Mouse (Mus musculus) MEL (cell line): ENCODE results near the gene Zfp275.

Source experiments
- CHD2 ChIP-seq: IDR thresholded peaks from 2 replicates; pipeline ENCODE4 v1.6.1; 2011; ENCODE audit warnings: low read length, improper control_type of control experiment
- CTCF ChIP-seq, 3 experiments: IDR thresholded peaks in 2 of 3; conservative IDR thresholded peaks in 1 of 3; 2 replicates each; pipeline ENCODE4 v1.5.1; 2011 to 2012; ENCODE audit warnings: low read length in 3 of 3, low read depth in 2 of 3, mild to moderate bottlenecking in 2 of 3, improper control_type of control experiment in 1 of 3, inconsistent platforms in 1 of 3, mixed read lengths in 1 of 3, moderate library complexity in 1 of 3; ENCODE audit not compliant: control insufficient read depth in 1 of 3, insufficient read depth in 1 of 3, poor library complexity in 1 of 3, severe bottlenecking in 1 of 3
- ELF1 ChIP-seq: IDR thresholded peaks from 2 replicates; pipeline ENCODE4 v1.6.1; 2014; ENCODE audit warnings: low read depth, mild to moderate bottlenecking, inconsistent platforms, low read length, improper control_type of control experiment, moderate library complexity
- HCFC1 ChIP-seq: IDR thresholded peaks from 2 replicates; pipeline ENCODE4 v1.6.1; 2012; ENCODE audit warnings: low read depth, mild to moderate bottlenecking, inconsistent platforms, low read length, improper control_type of control experiment, moderate library complexity
- MYC ChIP-seq: IDR thresholded peaks from 2 replicates; pipeline ENCODE4 v1.6.1; 2011; ENCODE audit warnings: low read depth, mild to moderate bottlenecking, low read length, improper control_type of control experiment, moderate library complexity
- NELFE ChIP-seq: IDR thresholded peaks from 2 replicates; pipeline ENCODE4 v1.6.1; 2011; ENCODE audit warnings: low read depth, low read length, improper control_type of control experiment
- POLR2A ChIP-seq, 2 experiments: IDR thresholded peaks; 2 replicates each; pipeline ENCODE4 v1.6.1; 2011 to 2012; ENCODE audit warnings: low read length in 2 of 2, mild to moderate bottlenecking in 2 of 2, control low read depth in 1 of 2, improper control_type of control experiment in 1 of 2, low read depth in 1 of 2, moderate library complexity in 1 of 2; ENCODE audit not compliant: control insufficient read depth in 1 of 2, insufficient read depth in 1 of 2, poor library complexity in 1 of 2
- POLR2AphosphoS2 ChIP-seq: IDR thresholded peaks from 2 replicates; pipeline ENCODE4 v1.6.1; 2011; ENCODE audit warnings: low read length, improper control_type of control experiment
- RAD21 ChIP-seq: IDR thresholded peaks from 2 replicates; pipeline ENCODE4 v1.6.1; 2011; ENCODE audit warnings: mild to moderate bottlenecking, low read depth, low read length, improper control_type of control experiment
- SMC3 ChIP-seq: IDR thresholded peaks from 2 replicates; pipeline ENCODE4 v1.6.1; 2011; ENCODE audit warnings: low read depth, low read length, improper control_type of control experiment
- TAL1 ChIP-seq: IDR thresholded peaks from 2 replicates; pipeline ENCODE4 v1.6.1; 2012; ENCODE audit warnings: mild to moderate bottlenecking, inconsistent platforms, low read length, moderate library complexity, mixed read lengths
- ZC3H11A ChIP-seq: IDR thresholded peaks from 2 replicates; pipeline ENCODE4 v1.6.1; 2012; ENCODE audit warnings: low read depth, mild to moderate bottlenecking, inconsistent platforms, low read length, improper control_type of control experiment
- ZKSCAN1 ChIP-seq: IDR thresholded peaks from 2 replicates; pipeline ENCODE4 v1.6.1; 2012; ENCODE audit warnings: low read depth, mild to moderate bottlenecking, inconsistent platforms, low read length, improper control_type of control experiment, moderate library complexity
- ZMIZ1 ChIP-seq: IDR thresholded peaks from 2 replicates; pipeline ENCODE4 v1.6.1; 2012; ENCODE audit warnings: low read depth, mild to moderate bottlenecking, inconsistent platforms, low read length, improper control_type of control experiment, moderate library complexity

DNA sequence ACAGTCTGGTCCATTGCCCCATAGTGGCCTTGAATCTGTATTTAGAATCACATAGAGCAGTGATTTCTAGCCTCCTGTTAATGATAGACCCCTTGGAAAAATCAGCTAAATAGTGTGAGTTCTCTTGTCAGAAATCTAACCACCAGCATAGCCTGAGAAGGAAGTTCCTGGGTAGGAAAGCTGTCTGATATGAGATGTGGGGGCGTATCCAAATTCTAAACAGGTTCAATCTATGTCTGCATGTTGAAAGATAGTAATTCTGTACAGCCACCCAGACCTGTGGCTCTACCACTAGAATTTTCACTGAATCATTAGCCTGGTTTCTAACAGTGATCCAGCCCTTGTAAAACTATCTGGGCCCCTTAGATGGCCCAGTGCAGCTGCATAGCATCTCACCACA lies 1.4 kb downstream of the Zfp275 start:
- TF ChIP-seq CTCF (IDR thresholded peaks at IDR 0.05 in 2 of 3, conservative IDR thresholded peaks at IDR 0.05 in 1 of 3; ENCODE audit: control insufficient read depth in 1 of 3, insufficient read depth in 1 of 3, low read depth in 2 of 3, low read length in 3 of 3, poor library complexity in 1 of 3, severe bottlenecking in 1 of 3): no peak
- no peak for TF ChIP-seq POLR2A (IDR thresholded peaks at IDR 0.05; ENCODE audit: control insufficient read depth in 1 of 2, insufficient read depth in 1 of 2, low read depth in 1 of 2, low read length in 2 of 2, poor library complexity in 1 of 2)
- TF ChIP-seq POLR2AphosphoS2: no peak
- no peak for TF ChIP-seq NELFE
- no peak for TF ChIP-seq ZKSCAN1
- no peak for TF ChIP-seq ELF1
- TF ChIP-seq CHD2: no peak
- no peak for TF ChIP-seq ZMIZ1
- TF ChIP-seq SMC3: no peak
- TF ChIP-seq RAD21: no peak
- TF ChIP-seq TAL1: peak; percentile 58
- no peak for TF ChIP-seq HCFC1
- no peak for TF ChIP-seq MYC
- no peak for TF ChIP-seq ZC3H11A
